Mouse (Mus musculus) intestine, embryonic 14.5 days (tissue): ENCODE data around the gene Fzr1. TPM values are rescaled to one million over a fixed set of nuclear protein-coding genes. Genes with fewer than 3 reads are reported as not detected.

ENCODE experiments used
- ATAC-seq: fragments of 200-750 bp; cut with Nextera tagmentation; replicated peaks from 2 replicates; pipeline ENCODE4 v1.8.0; 2017; ENCODE audit warnings: low read depth, moderate number of reproducible peaks, moderate TSS enrichment, moderate library complexity; ENCODE audit not compliant: low FRiP score, low TSS enrichment
- DNase-seq: peaks from one replicate; pipeline ENCODE4 v3.0.0-alpha.2; 2018; ENCODE audit warnings: low spot score
- H3K27ac ChIP-seq: fragments of 300-500 bp; sonication (generic); 2 replicates; pipeline ENCODE4 v1.5.1; 2014; ENCODE audit warnings: low read depth, mild to moderate bottlenecking, control low read depth
- H3K27me3 ChIP-seq: fragments of 300-500 bp; sonication (generic); replicated peaks from 2 replicates; pipeline ENCODE4 v1.6.1; 2014; ENCODE audit warnings: low read length, control low read depth; ENCODE audit not compliant: control insufficient read depth, insufficient read depth
- H3K36me3 ChIP-seq: fragments of 300-500 bp; sonication (generic); 2 replicates; pipeline ENCODE4 v1.6.1; 2014; ENCODE audit warnings: low read length, control low read depth; ENCODE audit not compliant: control insufficient read depth, insufficient read depth
- H3K4me1 ChIP-seq: fragments of 300-500 bp; sonication (generic); replicated peaks from 2 replicates; pipeline ENCODE4 v1.6.1; 2014; ENCODE audit warnings: low read length, control low read depth, mixed read lengths; ENCODE audit not compliant: control insufficient read depth, insufficient read depth
- H3K4me2 ChIP-seq: fragments of 300-500 bp; sonication (generic); 2 replicates; pipeline ENCODE4 v1.6.1; 2014; ENCODE audit warnings: low read length
- H3K4me3 ChIP-seq: fragments of 300-500 bp; sonication (generic); 2 replicates; pipeline ENCODE4 v1.5.1; 2014; ENCODE audit warnings: low read depth, low read length, control low read depth, mixed read lengths
- H3K9ac ChIP-seq: fragments of 300-500 bp; sonication (generic); 2 replicates; pipeline ENCODE4 v1.6.1; 2014; ENCODE audit warnings: mild to moderate bottlenecking, low read length
- H3K9me3 ChIP-seq: fragments of 300-500 bp; sonication (generic); 2 replicates; pipeline ENCODE4 v1.6.1; 2016; ENCODE audit warnings: low read length, control low read depth; ENCODE audit not compliant: control insufficient read depth
- WGBS: fragments of 180-500 bp; shearing (Covaris S2); extraction: QIAGEN DNeasy Blood & Tissue Kit; methylation state at CpG from one replicate; pipeline ENCODE4 v1.1.7; 2014; 5-methylcytosine and 5-hydroxymethylcytosine counted together
- polyA plus RNA-seq: library from polyadenylated mRNA; unstranded; fragments of >200 nt; fragmentation: Nextera tagmentation; extraction: Ambion mirVana; gene quantifications from 2 replicates; pipeline ENCODE4 v1.2.1, GENCODE M21; 2014

The Fzr1 gene
- polyA plus RNA-seq, 1 experiment from 2014 or later: 93.9 TPM

DNA sequence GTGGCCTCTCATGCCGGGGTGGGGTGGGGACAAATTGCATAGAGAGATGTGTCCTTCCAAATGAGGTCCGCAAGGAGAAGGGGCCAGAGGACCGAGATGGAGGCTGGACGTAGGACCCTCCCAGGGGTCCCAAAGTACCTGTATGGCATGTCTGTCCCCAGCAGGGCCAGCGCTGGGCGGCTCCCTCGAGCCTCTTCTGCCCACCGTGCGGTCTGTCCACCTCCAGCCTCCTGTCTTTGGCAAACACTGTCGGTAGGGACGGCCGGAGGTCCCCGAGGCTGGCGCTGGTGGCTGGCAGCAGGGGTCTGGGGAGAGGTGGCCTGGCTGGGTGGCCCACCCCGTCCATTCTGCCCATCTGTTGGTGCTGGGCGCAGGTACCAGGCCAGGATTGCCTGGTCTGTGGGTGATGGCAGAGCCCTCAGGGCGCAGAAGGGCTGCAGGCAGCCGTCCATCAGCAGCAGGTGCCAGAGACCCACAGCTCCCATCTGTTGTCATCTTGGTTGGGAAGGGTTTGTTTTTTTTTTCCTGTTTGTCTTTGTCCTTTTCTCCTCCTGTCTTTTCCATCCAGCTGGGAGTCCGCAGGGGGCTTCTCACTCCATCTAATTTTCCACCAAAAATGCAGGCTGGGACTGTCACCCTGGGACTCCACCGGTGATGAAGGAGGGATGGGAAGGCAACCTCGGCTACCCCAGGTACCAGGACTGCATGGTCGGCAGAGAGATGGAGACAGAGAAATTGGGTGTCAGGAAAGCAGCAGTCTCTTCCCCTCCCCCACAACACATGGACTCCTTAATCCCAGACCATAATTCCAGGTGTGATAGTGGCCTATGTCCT lies 22.3 kb upstream of the Fzr1 start:
- Histone ChIP-seq H3K27me3 (no peaks in the 10 kb centered on the region), H3K36me3 (peaks cover 42% of the 10 kb centered on the region), H3K27ac (no peak overlapping the region), H3K4me3 (no peak overlapping the region), H3K9ac (no peak overlapping the region), H3K9me3 (no peaks in the 10 kb centered on the region), H3K4me2 (no peak overlapping the region), H3K4me1 (peaks cover 15% of the 10 kb centered on the region)
- WGBS: 61% methylated on average over 22 of the region's 22 CpGs
- ATAC-seq (no peak), DNase-seq (no peak)

DNA sequence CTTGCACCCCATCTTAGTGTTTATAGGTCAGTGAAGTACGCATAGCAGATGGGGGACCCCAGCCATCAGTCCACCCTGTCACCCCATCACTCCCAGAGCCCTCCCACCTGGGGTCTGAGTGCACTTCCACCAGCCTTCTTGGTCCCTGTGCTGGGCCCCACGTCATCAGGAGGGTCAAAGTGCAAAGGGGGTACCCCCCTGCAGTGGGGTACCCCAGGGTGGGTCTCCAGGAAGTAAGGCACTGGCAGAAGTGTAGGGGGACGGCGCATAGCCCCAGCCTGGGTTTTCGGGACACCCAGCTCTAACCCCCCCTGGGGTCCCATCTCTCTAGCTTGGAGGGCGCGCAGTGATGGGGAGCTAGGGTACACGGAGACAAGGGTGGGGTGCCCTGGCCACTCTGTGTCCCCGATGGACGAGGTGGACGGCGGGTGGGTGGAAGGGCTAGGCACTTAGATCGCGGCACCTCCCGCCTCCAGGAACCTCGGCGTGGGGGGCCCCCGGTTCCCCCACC lies 21.5 kb upstream of the Fzr1 start:
- H3K27ac ChIP-seq: no peak overlapping the region
- no peak overlapping the region for H3K4me3 ChIP-seq

DNA sequence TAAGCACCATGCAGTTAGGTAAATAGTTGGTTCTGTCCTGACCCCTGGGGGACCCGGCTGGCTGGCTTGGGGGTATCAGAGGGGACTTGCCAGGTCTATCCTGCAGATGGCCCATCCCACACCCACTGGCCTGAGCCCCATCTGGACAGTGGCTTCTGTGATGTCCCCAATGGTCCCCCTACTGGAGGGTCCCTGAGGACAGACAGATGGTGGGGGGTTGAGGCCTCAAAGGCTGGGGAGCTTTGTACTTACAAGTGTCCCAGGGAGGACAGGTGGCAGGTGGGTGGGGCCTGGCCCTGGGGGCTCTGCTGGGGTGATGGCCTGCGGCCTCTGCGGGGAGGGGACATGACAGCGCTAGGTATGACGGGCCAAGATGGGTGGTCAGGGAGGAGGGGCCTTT lies 21.0 kb upstream of the Fzr1 start:
- H3K4me2 ChIP-seq: no peak overlapping the region
- no peak for DNase-seq
- H3K27ac ChIP-seq: no peak overlapping the region
- H3K27me3 ChIP-seq: no peaks in the 10 kb centered on the region
- ATAC-seq: no peak
- H3K4me1 ChIP-seq: peaks cover 15% of the 10 kb centered on the region
- H3K9me3 ChIP-seq: no peaks in the 10 kb centered on the region
- no peak overlapping the region for H3K4me3 ChIP-seq
- peaks cover 33% of the 10 kb centered on the region for H3K36me3 ChIP-seq
- WGBS: 52% methylated on average over 5 of the region's 5 CpGs
- H3K9ac ChIP-seq: no peak overlapping the region

More for the DNA sequence above, 21.5 kb upstream of the Fzr1 start:
- 73% methylated on average over 18 of the region's 18 CpGs for WGBS
- no peaks in the 10 kb centered on the region for H3K9me3 ChIP-seq
- ATAC-seq: no peak
- H3K4me1 ChIP-seq: peaks cover 15% of the 10 kb centered on the region
- H3K9ac ChIP-seq: no peak overlapping the region
- no peak for DNase-seq
- H3K27me3 ChIP-seq: no peaks in the 10 kb centered on the region
- H3K36me3 ChIP-seq: peaks cover 38% of the 10 kb centered on the region
- H3K4me2 ChIP-seq: no peak overlapping the region

DNA sequence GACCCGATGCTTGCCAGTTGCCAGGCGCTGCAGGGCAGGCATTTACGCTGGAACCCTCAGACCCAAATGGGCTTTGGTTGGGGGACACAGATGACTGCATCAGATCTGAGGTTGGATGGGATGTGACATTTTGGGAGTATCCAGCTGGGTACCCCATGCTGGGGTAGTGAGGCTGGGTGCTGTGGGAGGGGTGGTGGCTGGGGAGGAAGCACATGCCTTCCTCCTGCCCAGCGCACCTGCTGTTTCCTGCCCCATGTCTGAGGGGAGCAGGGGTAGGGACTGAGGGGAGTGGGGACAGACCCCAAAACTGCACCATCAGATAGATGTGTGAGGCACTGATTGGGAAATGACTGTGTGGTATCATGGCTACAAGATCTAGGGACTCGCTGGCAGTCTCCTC lies 18.4 kb upstream of the Fzr1 start:
- H3K36me3 ChIP-seq: peaks cover 28% of the 10 kb centered on the region
- no peak for DNase-seq
- no peak overlapping the region for H3K27ac ChIP-seq
- 83% methylated on average over 5 of the region's 5 CpGs for WGBS
- H3K4me2 ChIP-seq: no peak overlapping the region
- no peaks in the 10 kb centered on the region for H3K27me3 ChIP-seq
- ATAC-seq: no peak
- H3K9me3 ChIP-seq: no peaks in the 10 kb centered on the region
- no peak overlapping the region for H3K4me3 ChIP-seq
- no peak overlapping the region for H3K9ac ChIP-seq
- peaks cover 16% of the 10 kb centered on the region for H3K4me1 ChIP-seq

DNA sequence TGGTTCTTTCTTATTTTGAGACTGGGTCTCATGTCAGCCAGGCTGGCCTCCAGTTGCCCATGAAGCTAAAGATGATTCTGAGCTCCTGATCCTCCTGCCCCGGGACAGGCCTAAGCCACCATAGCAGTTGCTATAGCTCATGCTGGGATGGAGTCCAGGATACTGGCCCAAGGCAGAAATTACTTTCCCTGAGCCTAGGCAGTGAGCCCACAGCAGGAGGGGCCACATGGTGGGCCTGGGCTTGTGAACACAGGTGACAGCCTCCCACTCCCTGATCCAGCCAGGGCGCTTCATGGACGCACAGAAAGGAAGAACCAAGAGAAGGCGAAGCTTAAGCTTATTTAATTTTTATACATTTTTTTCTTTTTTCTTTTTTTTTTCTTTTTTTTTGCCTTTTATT lies 17.5 kb upstream of the Fzr1 start:
- H3K4me2 ChIP-seq: no peak overlapping the region
- WGBS: 89% methylated on average over 4 of the region's 4 CpGs
- ATAC-seq: no peak

DNA sequence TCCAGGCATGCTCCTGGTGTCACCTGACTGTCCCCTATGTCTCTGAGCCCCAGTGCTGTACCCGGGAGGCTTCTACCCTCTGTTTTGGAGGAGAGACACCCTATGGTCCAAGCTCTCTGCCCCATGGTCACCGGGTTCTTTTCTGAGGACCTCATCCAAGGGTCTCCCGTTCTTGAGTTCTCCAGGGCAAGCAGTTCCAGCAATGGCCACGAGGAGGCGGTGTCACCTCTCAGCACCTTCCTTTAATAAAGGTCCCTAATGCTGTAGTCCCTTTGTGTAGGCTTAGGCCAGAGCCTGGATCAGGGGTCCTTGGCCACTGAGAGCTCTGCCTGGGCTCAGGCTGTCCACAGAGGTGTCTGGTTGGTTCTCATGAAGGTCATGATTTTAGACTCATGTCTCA lies 16.8 kb upstream of the Fzr1 start:
- no peaks in the 10 kb centered on the region for H3K27me3 ChIP-seq
- DNase-seq (peak; percentile 92), ATAC-seq (no peak)
- no peak overlapping the region for H3K9ac ChIP-seq
- no peak overlapping the region for H3K4me3 ChIP-seq
- H3K4me1 ChIP-seq: peaks cover 16% of the 10 kb centered on the region
- H3K36me3 ChIP-seq: peaks cover 20% of the 10 kb centered on the region
- no peak overlapping the region for H3K27ac ChIP-seq
- WGBS: 15% methylated on average over 5 of the region's 5 CpGs
- no peak overlapping the region for H3K4me2 ChIP-seq
- H3K9me3 ChIP-seq: no peaks in the 10 kb centered on the region

More for the DNA sequence above, 17.5 kb upstream of the Fzr1 start:
- no peak overlapping the region for H3K27ac ChIP-seq
- peaks cover 27% of the 10 kb centered on the region for H3K36me3 ChIP-seq
- no peak overlapping the region for H3K9ac ChIP-seq
- H3K4me3 ChIP-seq: no peak overlapping the region
- DNase-seq: no peak
- no peaks in the 10 kb centered on the region for H3K9me3 ChIP-seq
- H3K27me3 ChIP-seq: no peaks in the 10 kb centered on the region
- peaks cover 16% of the 10 kb centered on the region for H3K4me1 ChIP-seq

DNA sequence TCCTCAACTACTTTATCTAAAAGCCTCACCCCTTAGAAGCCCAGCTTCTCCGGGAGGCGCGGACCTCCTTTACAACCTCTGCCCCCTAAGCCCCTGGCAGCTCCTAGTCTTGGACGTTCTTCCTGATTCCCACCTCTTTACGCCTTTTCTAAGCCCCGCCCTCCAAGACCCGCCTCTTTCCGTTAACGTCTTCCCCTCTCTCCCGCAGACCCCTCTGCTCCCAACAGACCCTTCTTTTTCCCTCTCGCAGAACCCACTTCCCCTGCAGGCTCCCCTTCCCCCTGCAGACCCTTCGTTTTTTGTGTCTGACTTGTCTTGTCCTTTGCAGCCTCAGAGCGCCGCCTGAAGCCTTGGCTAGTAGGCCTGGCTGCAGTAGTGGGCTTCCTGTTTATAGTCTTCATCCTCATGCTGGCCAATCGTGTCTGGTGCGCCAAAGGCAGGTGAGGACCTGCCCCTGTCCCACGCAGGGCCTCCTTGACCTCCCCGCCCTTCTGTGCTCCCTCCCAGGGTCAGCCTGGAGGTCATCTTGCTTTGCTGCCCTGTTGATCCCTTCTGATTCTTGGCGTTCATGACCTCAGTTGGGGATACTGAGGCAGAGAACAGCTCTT lies 15.2 kb upstream of the Fzr1 start:
- Histone ChIP-seq H3K4me3 (peak overlapping the region; percentile 34), H3K36me3 (peaks cover 13% of the 10 kb centered on the region), H3K27ac (peak overlapping the region; percentile 69), H3K4me1 (peaks cover 20% of the 10 kb centered on the region), H3K4me2 (peak overlapping the region; percentile 61), H3K9me3 (no peaks in the 10 kb centered on the region), H3K9ac (peak overlapping the region; percentile 40), H3K27me3 (no peaks in the 10 kb centered on the region)
- ATAC-seq (peak; percentile 13; the same call in 1 of the 2 replicates), DNase-seq (peak; percentile 77)
- 5% methylated on average over 19 of the region's 19 CpGs for WGBS

DNA sequence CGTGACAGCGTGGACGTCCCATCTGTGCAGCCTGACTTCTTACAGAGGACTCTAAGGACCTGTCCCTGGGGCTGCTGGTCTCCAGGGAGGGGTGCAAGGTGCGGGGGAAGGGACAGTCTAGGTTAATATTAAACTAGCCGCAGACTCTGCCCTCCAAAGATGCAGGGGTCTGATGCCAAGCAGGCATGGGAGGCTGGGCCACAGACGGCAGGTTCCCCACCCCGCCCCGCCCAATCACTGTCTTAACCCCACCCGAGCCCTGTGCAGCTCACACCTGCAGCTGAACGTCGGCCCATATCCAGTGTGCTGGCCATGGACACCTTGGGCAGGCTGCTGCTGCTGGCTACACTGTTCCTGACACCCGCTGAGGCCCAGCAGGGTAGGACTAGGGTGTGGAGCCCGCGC lies 14.5 kb upstream of the Fzr1 start, which contains the start of gene Smim24:
Gene Smim24 (plus strand): TSS at position 271 of the 405 bp plus-strand sequence.
- Histone ChIP-seq H3K36me3 (peaks cover 21% of the 10 kb centered on the region), H3K27me3 (no peaks in the 10 kb centered on the region), H3K9ac (peak within 1 kb of the TSS; percentile 40), H3K9me3 (no peaks in the 10 kb centered on the region), H3K4me1 (peaks cover 20% of the 10 kb centered on the region), H3K4me3 (peak within 1 kb of the TSS; percentile 34), H3K27ac (peak within 1 kb of the TSS; percentile 69), H3K4me2 (peak within 1 kb of the TSS; percentile 61)
- 56% methylated on average over 14 of the region's 14 CpGs for WGBS
- peak; percentile 59 for ATAC-seq
- DNase-seq: no peak
